Mouse (Mus musculus) olfactory bulb, adult 2 months (tissue): ENCODE data around the gene Dpyd.

Experiments
- CTCF ChIP-seq: fragments of 200-500 bp; IDR thresholded peaks from 2 replicates; pipeline ENCODE4 v1.5.1; 2012; ENCODE audit warnings: low read depth, mild to moderate bottlenecking, low read length, moderate library complexity; ENCODE audit not compliant: insufficient read depth
- POLR2A ChIP-seq: fragments of 200-500 bp; IDR thresholded peaks from 2 replicates; pipeline ENCODE4 v1.6.1; 2012; ENCODE audit warnings: mild to moderate bottlenecking, low read depth, low read length, moderate library complexity; ENCODE audit not compliant: insufficient read depth

- TF ChIP-seq CTCF (no peak), POLR2A (no peak)
These were observed 188.3 kb downstream of the Dpyd start for GRCm38 (mm10) chr3:118750269-118750668.
